Mouse (Mus musculus): ENCODE measurements around the gene Fmnl3. TPM values are rescaled to one million over a fixed set of nuclear protein-coding genes. Genes with fewer than 3 reads are reported as not detected.

Fmnl3 gene
- polyA plus RNA-seq, 1 experiment from 2014 or later = 16.1 TPM

DNA sequence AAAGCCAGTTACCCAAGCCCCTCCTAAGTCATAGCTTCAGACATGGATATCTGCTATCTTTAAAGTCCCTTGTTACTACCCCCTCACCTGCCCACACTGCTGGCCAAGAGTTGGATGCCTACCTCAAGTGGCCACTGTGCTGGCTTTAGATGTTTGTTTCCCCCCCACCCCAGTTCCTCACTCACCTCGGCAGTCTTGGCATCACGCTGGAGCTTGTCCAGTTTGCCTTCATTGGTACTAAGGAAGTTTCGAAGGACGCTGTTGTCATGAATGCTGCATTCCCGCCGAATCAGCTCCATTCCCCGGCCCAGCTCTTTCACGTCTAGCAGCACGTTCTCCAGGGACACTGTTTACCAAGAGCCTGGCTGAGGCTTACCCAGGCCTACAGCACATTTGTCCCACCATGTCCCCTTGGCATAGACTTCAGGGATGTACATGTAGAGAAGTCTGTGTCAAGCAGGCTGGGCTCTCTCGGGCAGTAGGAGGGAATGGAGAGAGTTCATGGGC lies 50.1 kb downstream of the Fmnl3 start:
- Histone ChIP-seq H3K4me2 (replicated peaks) (no peak overlapping the region), H3K27ac (no peak overlapping the region), H3K36me3 (peaks cover 89% of the 10 kb centered on the region), H3K9ac (no peak overlapping the region), H3K4me1 (no peaks in the 10 kb centered on the region), H3K27me3 (replicated peaks) (no peaks in the 10 kb centered on the region), H3K4me3 (no peak overlapping the region), H3K9me3 (no peaks in the 10 kb centered on the region)
- no peak for ATAC-seq (ENCODE audit: low FRiP score, low read depth)
- WGBS = 84% methylated on average over 10 of the region's 10 CpGs

DNA sequence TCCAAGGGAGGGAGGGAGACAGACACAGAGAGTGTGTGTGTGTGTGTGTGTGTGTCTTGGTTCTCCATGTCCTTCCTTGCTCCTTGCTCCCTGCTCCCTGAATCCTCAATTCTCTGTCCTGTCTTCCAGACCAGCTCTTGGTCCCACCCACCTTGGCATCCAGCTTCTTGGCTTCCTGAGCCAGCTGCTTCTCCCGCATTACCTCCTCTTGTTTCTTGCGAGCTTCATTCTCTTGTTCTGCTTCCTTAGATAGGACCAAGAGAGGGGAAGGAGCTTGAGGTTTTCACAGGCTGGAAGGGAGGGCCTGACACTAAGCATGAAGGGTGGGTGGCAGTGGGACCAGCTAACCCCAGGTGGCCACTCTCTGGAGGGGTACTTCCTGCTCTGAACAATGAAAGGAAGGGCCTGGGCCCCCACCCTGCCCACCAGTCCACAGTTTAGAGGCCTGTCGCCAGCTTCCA lies 50.8 kb downstream of the Fmnl3 start:
- no peak overlapping the region for H3K9ac ChIP-seq
- no peaks in the 10 kb centered on the region for H3K9me3 ChIP-seq
- H3K4me3 ChIP-seq = no peak overlapping the region
- H3K36me3 ChIP-seq = peaks cover 93% of the 10 kb centered on the region
- no peak overlapping the region for H3K27ac ChIP-seq
- H3K27me3 ChIP-seq (replicated peaks) = no peaks in the 10 kb centered on the region
- no peak for ATAC-seq (ENCODE audit: low FRiP score, low read depth)
- no peak overlapping the region for H3K4me2 ChIP-seq (replicated peaks)
- WGBS = 75% methylated on average over 3 of the region's 3 CpGs
- H3K4me1 ChIP-seq = no peaks in the 10 kb centered on the region

DNA sequence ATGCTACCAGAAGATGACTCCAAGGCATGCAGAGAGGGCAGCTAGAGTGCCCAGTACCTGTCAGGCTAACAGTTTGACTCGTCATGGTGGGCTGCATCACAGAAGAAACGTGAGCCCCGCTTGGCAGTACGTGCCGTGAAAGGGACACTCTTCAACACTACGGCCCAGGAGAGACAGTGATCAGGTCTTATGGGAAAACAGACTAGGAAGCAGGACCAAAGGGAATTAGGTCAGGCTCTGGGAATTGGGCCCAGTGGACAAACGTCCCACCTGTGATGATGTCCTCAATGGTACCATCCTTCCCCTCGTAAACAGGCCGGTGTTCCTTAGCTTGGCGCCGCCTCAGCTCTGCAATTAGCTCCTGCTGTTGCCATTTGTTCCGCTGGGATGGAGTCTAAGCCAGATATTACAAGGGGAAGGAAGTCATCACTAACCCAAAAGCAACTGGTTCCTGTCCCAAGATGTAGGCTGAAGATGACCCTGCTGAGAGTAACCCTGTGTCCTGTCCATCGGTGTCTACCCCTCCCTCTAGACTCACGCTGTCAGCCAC lies 51.3 kb downstream of the Fmnl3 start:
- H3K9me3 ChIP-seq = no peaks in the 10 kb centered on the region
- H3K27ac ChIP-seq = no peak overlapping the region
- no peaks in the 10 kb centered on the region for H3K27me3 ChIP-seq (replicated peaks)
- no peak overlapping the region for H3K4me3 ChIP-seq
- H3K36me3 ChIP-seq = peaks cover 94% of the 10 kb centered on the region
- H3K4me2 ChIP-seq (replicated peaks) = no peak overlapping the region
- no peak for ATAC-seq (ENCODE audit: low FRiP score, low read depth)
- WGBS = 83% methylated on average over 14 of the region's 14 CpGs
- H3K9ac ChIP-seq = no peak overlapping the region
- H3K4me1 ChIP-seq = no peaks in the 10 kb centered on the region

DNA sequence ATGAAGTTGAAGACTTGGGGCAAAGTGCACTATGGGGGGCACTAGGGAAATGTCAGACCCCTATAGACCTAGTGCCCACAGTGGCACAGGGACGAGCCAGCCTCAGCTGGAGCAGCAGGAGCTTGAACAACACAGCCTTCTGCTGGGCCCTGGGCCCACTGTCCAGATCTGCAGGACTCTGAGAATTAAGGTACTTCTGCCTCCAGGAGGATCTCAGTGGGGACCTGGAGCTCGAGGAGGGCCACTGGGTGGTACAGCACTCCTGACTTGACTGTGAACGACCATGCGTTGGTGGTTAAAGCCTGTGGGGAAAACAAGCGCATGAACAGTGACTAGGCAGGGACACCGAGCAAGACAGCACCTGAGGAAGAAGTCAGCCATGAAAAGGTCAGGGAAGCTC lies 52.2 kb downstream of the Fmnl3 start:
- Histone ChIP-seq H3K4me3 (no peak overlapping the region), H3K36me3 (peaks cover 96% of the 10 kb centered on the region), H3K27me3 (replicated peaks) (no peaks in the 10 kb centered on the region), H3K9ac (no peak overlapping the region), H3K4me1 (no peaks in the 10 kb centered on the region), H3K27ac (no peak overlapping the region), H3K9me3 (no peaks in the 10 kb centered on the region), H3K4me2 (replicated peaks) (no peak overlapping the region)
- WGBS = 95% methylated on average over 6 of the region's 6 CpGs
- ATAC-seq (ENCODE audit: low FRiP score, low read depth) = no peak

DNA sequence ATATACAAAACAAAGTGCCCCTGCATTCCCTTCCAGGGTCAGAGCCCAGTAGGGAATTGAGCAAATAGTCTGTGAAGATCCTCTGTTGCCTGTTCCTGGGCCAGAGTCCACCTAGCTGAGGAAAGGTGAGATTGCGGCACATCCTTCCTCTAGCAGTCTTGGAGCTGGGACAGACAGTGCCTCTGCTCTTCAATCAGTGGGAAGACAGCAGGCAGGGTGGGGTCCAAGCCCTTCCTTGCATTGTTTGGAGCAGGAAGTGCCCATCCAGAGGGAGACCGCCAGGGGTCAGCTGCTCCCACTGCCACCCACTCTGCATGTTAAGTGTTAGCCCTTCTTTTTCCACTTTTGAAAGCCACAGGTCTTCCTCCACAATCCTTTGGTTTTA lies 53.0 kb downstream of the Fmnl3 start:
- Histone ChIP-seq H3K4me2 (replicated peaks) (no peak overlapping the region), H3K9me3 (no peaks in the 10 kb centered on the region), H3K9ac (no peak overlapping the region), H3K27me3 (replicated peaks) (no peaks in the 10 kb centered on the region), H3K36me3 (peaks cover 91% of the 10 kb centered on the region), H3K27ac (peak overlapping the region; percentile 9; the same call in 1 of the 2 replicates), H3K4me1 (no peaks in the 10 kb centered on the region), H3K4me3 (no peak overlapping the region)
- ATAC-seq (ENCODE audit: low FRiP score, low read depth) = peak; percentile 14; the same call in 1 of the 2 replicates
- WGBS = 78% methylated on average over 2 of the region's 2 CpGs

DNA sequence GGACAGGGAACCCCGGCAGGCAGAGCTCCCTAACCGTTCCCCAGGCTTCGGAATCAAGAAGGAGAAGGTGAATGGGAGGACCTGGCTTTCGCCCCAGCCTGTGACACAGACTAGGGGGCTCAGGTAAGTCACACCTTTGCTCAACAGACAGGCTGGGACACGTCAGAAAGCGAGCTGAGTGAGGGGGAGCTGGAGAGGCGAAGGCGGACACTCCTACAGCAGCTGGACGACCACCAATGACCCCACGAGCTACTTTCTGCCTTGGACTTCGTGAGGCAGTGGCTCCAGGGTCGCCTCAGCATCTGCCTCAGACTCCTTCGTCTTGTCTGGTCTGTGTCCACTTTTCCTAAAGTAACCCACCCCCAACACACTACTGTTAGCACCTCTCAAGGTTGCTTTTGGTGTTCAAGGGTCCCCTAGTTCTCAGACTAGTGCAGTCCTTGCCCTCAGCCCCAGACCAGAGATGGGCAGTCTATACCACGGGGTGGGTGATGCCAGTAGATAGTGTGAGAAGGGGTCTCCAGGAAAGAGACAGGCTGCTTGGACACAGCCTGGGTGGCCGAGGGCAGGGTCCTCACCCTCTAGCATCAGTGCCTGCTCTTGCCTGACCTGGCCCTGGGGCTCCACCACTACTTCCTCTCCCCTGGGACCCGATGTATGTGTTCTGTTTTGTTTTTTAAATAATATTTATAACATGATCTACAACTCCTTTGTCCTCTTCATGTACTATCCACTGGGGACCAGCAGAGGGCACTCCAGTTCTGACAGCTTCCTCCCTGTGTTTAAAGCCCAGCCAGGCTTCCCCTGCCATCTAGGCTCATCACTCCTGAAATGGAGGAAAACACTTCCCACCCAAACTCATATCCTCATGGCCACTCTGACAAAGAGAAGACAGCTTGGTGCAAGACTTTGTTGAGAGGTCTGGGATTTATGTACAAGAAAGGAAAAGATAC lies 53.7 kb downstream of the Fmnl3 start:
- Histone ChIP-seq H3K4me2 (replicated peaks) (no peak overlapping the region), H3K27me3 (replicated peaks) (no peaks in the 10 kb centered on the region), H3K9ac (0 out of 2 replicates have a peak overlapping the region, but pooled peaks have one; percentile 13), H3K9me3 (no peaks in the 10 kb centered on the region), H3K27ac (peak overlapping the region; percentile 53; the same call in 1 of the 2 replicates), H3K4me1 (no peaks in the 10 kb centered on the region), H3K4me3 (no peak overlapping the region), H3K36me3 (peaks cover 91% of the 10 kb centered on the region)
- ATAC-seq (ENCODE audit: low FRiP score, low read depth) = peak; percentile 55; the same call in 1 of the 2 replicates
- 82% methylated on average over 16 of the region's 16 CpGs for WGBS

DNA sequence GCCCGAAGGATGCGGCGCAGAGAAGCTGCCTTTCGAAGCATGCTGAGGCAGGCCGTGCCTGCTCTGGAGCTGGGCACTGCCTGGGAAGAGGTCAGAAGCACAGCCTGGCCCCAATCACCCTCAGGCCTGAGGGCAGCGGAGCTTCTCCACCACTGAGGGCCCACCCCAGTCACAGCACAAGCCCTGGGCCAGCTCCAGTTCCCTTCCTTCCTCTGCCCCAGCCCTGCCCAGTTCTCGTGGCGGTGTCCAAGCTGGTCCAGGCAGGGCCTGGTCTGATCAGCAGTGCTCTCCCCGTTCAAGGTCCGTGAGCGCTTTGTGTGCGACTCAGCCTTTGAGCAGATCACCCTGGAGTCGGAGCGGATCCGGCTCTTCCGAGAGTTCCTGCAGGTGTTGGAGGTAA lies 55.4 kb downstream of the Fmnl3 start:
- Histone ChIP-seq H3K36me3 (peaks cover 89% of the 10 kb centered on the region), H3K9me3 (no peaks in the 10 kb centered on the region), H3K4me1 (no peaks in the 10 kb centered on the region), H3K27ac (no peak overlapping the region), H3K9ac (no peak overlapping the region), H3K4me2 (replicated peaks) (no peak overlapping the region), H3K27me3 (replicated peaks) (no peaks in the 10 kb centered on the region), H3K4me3 (no peak overlapping the region)
- ATAC-seq (ENCODE audit: low FRiP score, low read depth) = no peak
- WGBS = 94% methylated on average over 16 of the region's 16 CpGs

DNA sequence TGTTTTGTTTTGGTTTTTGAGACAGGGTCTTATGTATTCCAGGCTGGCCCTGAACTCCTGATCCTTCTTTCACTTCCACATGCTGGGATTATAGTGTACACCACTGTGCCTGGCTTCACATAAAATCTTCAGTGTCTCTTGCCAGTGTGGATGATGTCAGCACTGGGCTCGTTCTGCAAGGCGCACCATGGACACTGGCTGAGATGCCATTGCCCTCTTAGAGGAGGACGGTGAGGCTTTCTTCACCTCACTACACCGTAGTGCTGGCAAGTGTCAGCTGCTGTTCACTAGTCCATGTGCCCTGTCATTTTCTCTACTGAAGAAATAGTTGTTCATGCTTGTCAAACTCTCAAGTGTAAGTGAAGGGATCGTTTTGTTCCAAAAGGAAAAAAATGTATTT lies 59.7 kb downstream of the Fmnl3 start:
- no peak overlapping the region for H3K4me3 ChIP-seq
- H3K27me3 ChIP-seq (replicated peaks) = no peaks in the 10 kb centered on the region
- H3K27ac ChIP-seq = no peak overlapping the region
- H3K4me2 ChIP-seq (replicated peaks) = no peak overlapping the region
- no peaks in the 10 kb centered on the region for H3K4me1 ChIP-seq
- H3K9ac ChIP-seq = no peak overlapping the region
- H3K36me3 ChIP-seq = peaks cover 94% of the 10 kb centered on the region
- 96% methylated on average over 5 of the region's 5 CpGs for WGBS
- no peak for ATAC-seq (ENCODE audit: low FRiP score, low read depth)
- H3K9me3 ChIP-seq = no peaks in the 10 kb centered on the region

DNA sequence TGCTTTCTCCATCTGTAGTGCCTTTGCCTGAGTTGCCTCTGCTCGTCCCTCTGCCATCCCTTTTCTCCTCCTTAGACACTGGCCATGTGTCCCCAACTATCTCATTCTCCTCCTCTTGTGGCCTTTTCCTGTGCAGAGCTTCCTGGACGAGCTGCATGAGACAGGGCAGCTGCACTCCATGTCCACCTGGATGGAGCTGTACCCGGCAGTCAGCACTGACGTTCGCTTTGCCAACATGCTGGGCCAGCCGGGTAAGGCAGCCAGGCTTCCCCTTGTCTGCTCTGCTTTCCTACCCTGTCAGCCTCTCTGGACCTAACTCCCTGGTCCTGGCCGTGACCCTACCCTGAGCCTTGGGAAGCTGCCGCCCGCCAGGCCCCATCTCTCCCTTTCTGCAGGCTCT lies 60.7 kb downstream of the Fmnl3 start:
- ATAC-seq (ENCODE audit: low FRiP score, low read depth) = no peak
- H3K4me2 ChIP-seq (replicated peaks) = no peak overlapping the region
- H3K36me3 ChIP-seq = peaks cover 94% of the 10 kb centered on the region
- no peaks in the 10 kb centered on the region for H3K4me1 ChIP-seq
- no peak overlapping the region for H3K4me3 ChIP-seq
- H3K27me3 ChIP-seq (replicated peaks) = no peaks in the 10 kb centered on the region
- H3K9ac ChIP-seq = no peak overlapping the region
- H3K27ac ChIP-seq = no peak overlapping the region
- no peaks in the 10 kb centered on the region for H3K9me3 ChIP-seq
- WGBS = 94% methylated on average over 9 of the region's 9 CpGs

DNA sequence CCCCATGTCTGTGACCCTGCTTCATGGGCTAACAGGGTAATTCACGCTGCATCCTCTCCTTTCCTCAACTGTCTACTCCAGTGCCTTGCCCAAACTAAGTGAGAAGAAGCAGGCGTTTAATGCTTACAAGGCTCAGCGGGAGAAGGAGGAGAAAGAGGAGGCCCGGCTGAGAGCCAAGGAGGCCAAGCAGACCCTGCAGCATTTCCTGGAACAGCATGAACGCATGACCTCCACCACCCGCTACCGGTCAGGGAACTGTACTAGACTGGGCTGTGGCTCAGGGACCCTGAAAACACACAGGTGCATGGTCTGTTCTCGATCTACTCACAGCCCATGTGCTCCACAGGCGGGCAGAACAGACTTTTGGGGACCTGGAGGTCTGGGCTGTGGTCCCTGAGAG lies 62.8 kb downstream of the Fmnl3 start:
- H3K27ac ChIP-seq = no peak overlapping the region
- no peaks in the 10 kb centered on the region for H3K9me3 ChIP-seq
- H3K4me2 ChIP-seq (replicated peaks) = no peak overlapping the region

DNA sequence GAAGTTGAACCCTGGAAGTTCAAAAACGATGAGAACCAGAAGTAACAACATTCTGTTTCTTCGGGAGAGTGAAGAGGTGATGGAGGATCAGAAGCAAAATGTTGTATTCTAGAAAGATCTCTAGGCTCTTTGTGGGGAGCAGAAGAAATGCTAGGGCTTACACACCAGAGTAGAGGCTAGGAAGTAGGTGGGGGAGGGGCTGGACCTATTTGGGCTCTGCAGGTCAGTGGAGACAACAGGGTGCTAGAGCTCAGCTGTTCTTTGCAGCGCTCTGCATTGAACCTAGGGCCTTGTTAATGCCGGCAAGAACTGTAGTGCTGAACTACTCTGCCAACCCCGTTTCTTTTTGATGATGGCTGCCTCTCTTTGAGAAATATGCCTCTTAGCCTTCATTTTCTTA lies 74.1 kb downstream of the Fmnl3 start:
- H3K36me3 ChIP-seq = no peaks in the 10 kb centered on the region

More for the DNA sequence above, 62.8 kb downstream of the Fmnl3 start:
- Histone ChIP-seq H3K9ac (no peak overlapping the region), H3K27me3 (replicated peaks) (no peaks in the 10 kb centered on the region), H3K4me3 (no peak overlapping the region), H3K36me3 (peaks cover 83% of the 10 kb centered on the region), H3K4me1 (no peaks in the 10 kb centered on the region)
- 94% methylated on average over 9 of the region's 9 CpGs for WGBS
- no peak for ATAC-seq (ENCODE audit: low FRiP score, low read depth)

DNA sequence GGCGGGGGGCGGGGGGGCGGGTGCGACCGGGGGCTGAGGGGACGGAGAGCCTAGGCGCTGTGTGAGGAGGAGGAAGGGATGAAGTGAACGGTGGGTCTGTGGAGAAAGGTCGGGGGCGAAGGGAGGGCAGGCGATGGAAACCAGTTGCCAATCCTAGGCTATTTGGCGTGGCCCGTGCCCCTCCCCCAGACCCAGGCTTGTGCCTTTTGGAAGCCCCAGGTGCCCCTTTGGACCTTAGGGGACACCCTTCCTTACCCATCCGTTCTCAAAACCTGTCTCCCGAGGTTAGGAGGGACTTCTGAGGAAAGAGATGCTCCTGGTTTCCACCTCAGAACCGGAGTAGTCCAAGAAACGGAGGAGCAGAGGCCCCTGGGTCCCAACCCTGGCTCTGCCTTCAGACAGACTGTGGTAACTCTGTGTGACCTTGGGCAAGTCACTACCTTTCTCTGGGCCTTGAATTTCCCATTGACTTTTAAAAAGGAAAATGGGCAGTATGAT lies 74.7 kb downstream of the Fmnl3 start, which contains the start of gene Fam186b:
Gene Fam186b, minus strand, starts transcription at position 405 of the 498 bp plus-strand sequence.
- Histone ChIP-seq H3K4me1 (peaks cover 13% of the 10 kb centered on the region), H3K36me3 (no peaks in the 10 kb centered on the region), H3K9ac (peak within 1 kb of the TSS; percentile 76), H3K4me2 (replicated peaks) (peak within 1 kb of the TSS; percentile 69), H3K27ac (peak within 1 kb of the TSS; percentile 77), H3K27me3 (replicated peaks) (no peaks in the 10 kb centered on the region), H3K4me3 (peak within 1 kb of the TSS; percentile 73), H3K9me3 (no peaks in the 10 kb centered on the region)
- peak; percentile 79 for ATAC-seq (ENCODE audit: low FRiP score, low read depth)
- WGBS = 1% methylated on average over 10 of the region's 17 CpGs

More for the DNA sequence above, 74.1 kb downstream of the Fmnl3 start:
- no peak overlapping the region for H3K9ac ChIP-seq
- ATAC-seq (ENCODE audit: low FRiP score, low read depth) = no peak
- peaks cover 13% of the 10 kb centered on the region for H3K4me1 ChIP-seq
- 40% methylated on average over 5 of the region's 5 CpGs for WGBS
- H3K4me3 ChIP-seq = peak overlapping the region; percentile 73; the same call in 1 of the 2 replicates
- H3K4me2 ChIP-seq (replicated peaks) = peak overlapping the region; percentile 69
- H3K27me3 ChIP-seq (replicated peaks) = no peaks in the 10 kb centered on the region
- H3K9me3 ChIP-seq = no peaks in the 10 kb centered on the region
- no peak overlapping the region for H3K27ac ChIP-seq
